Mouse (Mus musculus) bone marrow, adult 2 months (tissue): Measurements from ENCODE around the gene Srm.

Source experiments
- CTCF ChIP-seq: fragments of 200-500 bp; IDR thresholded peaks from 2 replicates; pipeline ENCODE4 v1.5.1; 2011; ENCODE audit warnings: low read length, control low read depth; ENCODE audit not compliant: control insufficient read depth, insufficient read depth
- POLR2A ChIP-seq: fragments of 200-500 bp; IDR thresholded peaks from 2 replicates; pipeline ENCODE4 v1.6.1; 2011; ENCODE audit warnings: low read depth, mild to moderate bottlenecking, control low read depth, low read length, borderline replicate concordance; ENCODE audit not compliant: control insufficient read depth

GRCm38 (mm10) chr4:148638302-148638701, 47.0 kb downstream of the Srm start:
- TF ChIP-seq CTCF (no peak), POLR2A (no peak)
